In genomic region chr5:129387301-129387700, GRCm38 (mm10) we compare ENCODE assay signal across 15 mouse cellular contexts.
"Had no signal": no experiment of that assay in that cellular context is flagged by ENCODE, and none has a peak within 500 bp of the region (broad histone marks: within the 10 kb centered on the region; RNA-seq: fewer than 3 reads in every experiment).

No protein-coding gene starts in this region.

- H3K36me3 ChIP-seq: kidney, embryonic 15.5 days; liver, embryonic 13.5 days; midbrain, embryonic 12.5 days; neural tube, embryonic 13.5 days had no signal

- H3K4me2 ChIP-seq: kidney, embryonic 15.5 days; liver, embryonic 13.5 days; midbrain, embryonic 12.5 days; neural tube, embryonic 13.5 days had no signal

- H3K27ac ChIP-seq: kidney, embryonic 15.5 days; liver, embryonic 13.5 days; midbrain, embryonic 12.5 days; neural tube, embryonic 13.5 days had no signal

- H3K4me3 ChIP-seq: kidney, embryonic 15.5 days; liver, embryonic 13.5 days; midbrain, embryonic 12.5 days; myocyte; neural tube, embryonic 13.5 days had no signal

- H3K9ac ChIP-seq: kidney, embryonic 15.5 days; liver, embryonic 13.5 days; midbrain, embryonic 12.5 days; neural tube, embryonic 13.5 days had no signal

- H3K9me3 ChIP-seq: kidney, embryonic 15.5 days; liver, embryonic 13.5 days; midbrain, embryonic 12.5 days; neural tube, embryonic 13.5 days had no signal

- DNase-seq: kidney, adult 8-10 months; kidney, postnatal 10 days; kidney, postnatal 36 days; layer of hippocampus, adult 9-11 months; liver, embryonic 13.5 days; lung, adult 2 months; lung, postnatal 14 days; lung, postnatal 4 days; thymus, adult 2 months; thymus, postnatal 14 days; thymus, postnatal 4 days had no signal

- H3K27me3 ChIP-seq: liver, embryonic 13.5 days; neural tube, embryonic 13.5 days had no signal

- H3K4me1 ChIP-seq: liver, embryonic 13.5 days; midbrain, embryonic 12.5 days had no signal
